In genomic region chr17:15497882-15498752, GRCm38 (mm10) we compare ENCODE assay signal across 8 mouse cellular contexts. TPM values are rescaled to one million over a fixed set of nuclear protein-coding genes. Genes with fewer than 3 reads are reported as not detected.
DNase-seq lines count a peak whose midpoint lies in the region; ATAC-seq and TF ChIP-seq lines count a peak whose summit lies in the region.

No protein-coding gene starts in this region.

- peak; percentile 96 for DNase-seq in MEL (ENCODE audit: low read depth, low spot score)
- DNase-seq in cerebellum, adult 2 months, result peak; percentile 94
- DNase-seq in forebrain, postnatal 0 days, result peak; percentile 94
- DNase-seq in layer of hippocampus, adult 9-10 months (ENCODE audit: low spot score), result peak; percentile 83
- DNase-seq in ovary, postnatal 10 days (ENCODE audit: low spot score), result peak; percentile 86
- peak; percentile 91 to 93 for DNase-seq in thymus, postnatal 10 days (ENCODE audit: low spot score in 2 of 2)

- under 1% methylated on average over 50 of the region's 50 CpGs for WGBS in cerebellum, adult 2 months
- whole genome bisulfite sequencing in forebrain, postnatal 0 days, result 1% methylated on average over 50 of the region's 50 CpGs
- under 1% methylated on average over 50 of the region's 50 CpGs for WGBS in lung, embryonic 16.5 days

- peak overlapping the region; percentile 80 for H3K4me2 ChIP-seq in forebrain, postnatal 0 days (ENCODE audit: low read depth)
- H3K4me2 ChIP-seq in lung, embryonic 16.5 days (ENCODE audit: low read depth, low read length), result peak overlapping the region; percentile 74

- peak overlapping the region; percentile 63 to 87 for H3K4me3 ChIP-seq in MEL (ENCODE audit: control insufficient read depth in 1 of 2, insufficient read depth in 1 of 2, low read depth in 2 of 2, low read length in 2 of 2)
- H3K4me3 ChIP-seq in cerebellum, adult 2 months (replicated peaks; ENCODE audit: insufficient read depth, low read depth, low read length), result peak overlapping the region; percentile 85
- peak overlapping the region; percentile 82 for H3K4me3 ChIP-seq in forebrain, postnatal 0 days (ENCODE audit: low read depth, low read length)
- peak overlapping the region; percentile 78 for H3K4me3 ChIP-seq in lung, embryonic 16.5 days (ENCODE audit: low read length)

- no peak for TF ChIP-seq CTCF in MEL (IDR thresholded peaks at IDR 0.05 in 2 of 3, conservative IDR thresholded peaks at IDR 0.05 in 1 of 3; ENCODE audit: control insufficient read depth in 1 of 3, insufficient read depth in 1 of 3, low read depth in 2 of 3, low read length in 3 of 3, poor library complexity in 1 of 3, severe bottlenecking in 1 of 3)
- no peak for TF ChIP-seq CTCF in cerebellum, adult 2 months (IDR thresholded peaks at IDR 0.05; ENCODE audit: borderline replicate concordance, insufficient read depth, low read depth, low read length)
- peak; percentile 18; the same call in 1 of the 2 replicates for TF ChIP-seq CTCF in forebrain, postnatal 0 days (IDR thresholded peaks at IDR 0.05; ENCODE audit: low read depth)

- no peaks in the 10 kb centered on the region for H3K9me3 ChIP-seq in MEL (replicated peaks; ENCODE audit: insufficient read depth, low read length)
- H3K9me3 ChIP-seq in forebrain, postnatal 0 days (ENCODE audit: low read length), result no peaks in the 10 kb centered on the region
- H3K9me3 ChIP-seq in lung, embryonic 16.5 days (ENCODE audit: control insufficient read depth, low read length), result no peaks in the 10 kb centered on the region

- H3K36me3 ChIP-seq in MEL (ENCODE audit: control insufficient read depth in 1 of 2, insufficient read depth in 2 of 2, low read length in 2 of 2), result peaks cover 17 to 34% of the 10 kb centered on the region in 2 experiments
- peaks cover 16% of the 10 kb centered on the region for H3K36me3 ChIP-seq in forebrain, postnatal 0 days (ENCODE audit: insufficient read depth)
- peaks cover 7% of the 10 kb centered on the region; the same call in 1 of the 2 replicates for H3K36me3 ChIP-seq in lung, embryonic 16.5 days (ENCODE audit: control insufficient read depth, insufficient read depth, low read length)

- peaks cover 51% of the 10 kb centered on the region for H3K79me2 ChIP-seq in MEL (ENCODE audit: control insufficient read depth, insufficient read depth, low read length, poor library complexity)

- no peak for TF ChIP-seq EP300 in MEL (IDR thresholded peaks at IDR 0.05; ENCODE audit: low read depth in 1 of 2, low read length in 2 of 2)

- ATAC-seq in forebrain, postnatal 0 days, result peak; percentile 95
- peak; percentile 84 to 86 for ATAC-seq in hematopoietic stem cell, adult 5-6 weeks (replicated peaks in 1 of 2; ENCODE audit: insufficient read depth in 1 of 2, low FRiP score in 2 of 2, low TSS enrichment in 1 of 2, low read depth in 1 of 2, poor library complexity in 2 of 2, severe bottlenecking in 2 of 2)
- peak; percentile 94 for ATAC-seq in lung, embryonic 16.5 days (ENCODE audit: low read depth)

- peak in 1 of 2 experiments; percentile 90; a peak in 2 of 4 replicates for TF ChIP-seq POLR2A in MEL (IDR thresholded peaks at IDR 0.05; ENCODE audit: control insufficient read depth in 1 of 2, insufficient read depth in 1 of 2, low read depth in 1 of 2, low read length in 2 of 2, poor library complexity in 1 of 2)
- TF ChIP-seq POLR2A in cerebellum, adult 2 months (IDR thresholded peaks at IDR 0.05; ENCODE audit: borderline replicate concordance, insufficient read depth, low read length), result peak; percentile 68

- peaks cover 2 to 11% of the 10 kb centered on the region in 2 experiments; a peak in 3 of 4 replicates for H3K4me1 ChIP-seq in MEL (ENCODE audit: control insufficient read depth in 1 of 2, insufficient read depth in 2 of 2, low read length in 2 of 2)
- peaks cover 5% of the 10 kb centered on the region; the same call in 1 of the 2 replicates for H3K4me1 ChIP-seq in cerebellum, adult 2 months (ENCODE audit: control insufficient read depth, insufficient read depth, low read length)
- peaks cover 31% of the 10 kb centered on the region for H3K4me1 ChIP-seq in forebrain, postnatal 0 days (ENCODE audit: insufficient read depth)
- peaks cover 26% of the 10 kb centered on the region for H3K4me1 ChIP-seq in lung, embryonic 16.5 days (replicated peaks; ENCODE audit: control insufficient read depth, insufficient read depth, low read length)

- TF ChIP-seq RAD21 in MEL (IDR thresholded peaks at IDR 0.05; ENCODE audit: low read depth, low read length), result no peak

- H3K9ac ChIP-seq in MEL (ENCODE audit: control insufficient read depth, low read depth, low read length, poor library complexity, severe bottlenecking), result peak overlapping the region; percentile 88
- H3K9ac ChIP-seq in forebrain, postnatal 0 days, result peak overlapping the region; percentile 81
- H3K9ac ChIP-seq in lung, embryonic 16.5 days (ENCODE audit: low read length), result peak overlapping the region; percentile 86

- H3K27ac ChIP-seq in MEL (ENCODE audit: control insufficient read depth, low read depth, low read length), result peak overlapping the region; percentile 75
- peak overlapping the region; percentile 70 for H3K27ac ChIP-seq in cerebellum, adult 2 months (ENCODE audit: insufficient read depth, low read length)
- H3K27ac ChIP-seq in forebrain, postnatal 0 days (ENCODE audit: low read depth, low read length), result peak overlapping the region; percentile 95
- peak overlapping the region; percentile 94 for H3K27ac ChIP-seq in lung, embryonic 16.5 days (ENCODE audit: low read length)

- no peaks in the 10 kb centered on the region for H3K27me3 ChIP-seq in MEL (ENCODE audit: control insufficient read depth in 1 of 2, insufficient read depth in 2 of 2, low read length in 2 of 2)
- H3K27me3 ChIP-seq in cerebellum, adult 2 months (ENCODE audit: control insufficient read depth, insufficient read depth, low read length), result no peaks in the 10 kb centered on the region
- no peaks in the 10 kb centered on the region for H3K27me3 ChIP-seq in forebrain, postnatal 0 days (ENCODE audit: insufficient read depth, low read length)
- no peaks in the 10 kb centered on the region for H3K27me3 ChIP-seq in lung, embryonic 16.5 days (ENCODE audit: control insufficient read depth, insufficient read depth, low read depth, low read length)

TF ChIP-seq in MEL, 35 proteins besides CTCF, POLR2A, EP300 and RAD21 (continues in another document):
- TF ChIP-seq TAL1 (IDR thresholded peaks at IDR 0.05; ENCODE audit: low read length) (no peak), SIN3A (IDR thresholded peaks at IDR 0.05; ENCODE audit: low read length) (peak; percentile 91), E2F4 (IDR thresholded peaks at IDR 0.05; ENCODE audit: borderline replicate concordance, low read depth, low read length) (no peak), ZKSCAN1 (IDR thresholded peaks at IDR 0.05; ENCODE audit: low read depth, low read length) (no peak), ZC3H11A (IDR thresholded peaks at IDR 0.05; ENCODE audit: low read depth, low read length) (no peak), POLR2AphosphoS5 (IDR thresholded peaks at IDR 0.05; ENCODE audit: borderline replicate concordance, low read depth, low read length) (no peak), CHD2 (IDR thresholded peaks at IDR 0.05; ENCODE audit: low read length) (no peak), NRF1 (IDR thresholded peaks at IDR 0.05; ENCODE audit: insufficient read depth, low read depth, low read length, poor library complexity, severe bottlenecking) (peak; percentile 57), NELFE (IDR thresholded peaks at IDR 0.05; ENCODE audit: low read depth, low read length) (peak; percentile 83), HCFC1 (IDR thresholded peaks at IDR 0.05; ENCODE audit: low read depth, low read length) (peak; percentile 90), GATA1 (IDR thresholded peaks at IDR 0.05; ENCODE audit: low read depth, low read length) (no peak), ZMIZ1 (IDR thresholded peaks at IDR 0.05; ENCODE audit: low read depth, low read length) (peak; percentile 67; the same call in 1 of the 2 replicates), MYC (IDR thresholded peaks at IDR 0.05; ENCODE audit: low read depth, low read length) (peak; percentile 86; the same call in 1 of the 2 replicates), CHD1 (IDR thresholded peaks at IDR 0.05; ENCODE audit: low read depth, low read length) (peak; percentile 93), GABPA (IDR thresholded peaks at IDR 0.05; ENCODE audit: low read depth, low read length) (no peak), TBP (IDR thresholded peaks at IDR 0.05; ENCODE audit: low read depth, low read length) (peak; percentile 70), RCOR1 (IDR thresholded peaks at IDR 0.05; ENCODE audit: low read depth, low read length) (peak; percentile 17; the same call in 1 of the 2 replicates)

RNA-seq across cellular contexts. Expression of gene Psmb1, which starts 1.4 kb away (rescaled TPM):
- total RNA-seq in MEL (2012; rRNA removed), result 222 and 230 TPM in 2 replicates
- polyA plus RNA-seq in MEL (2012; ENCODE audit: insufficient read depth in 1 of 2, insufficient read length in 2 of 2, low read depth in 1 of 2, low replicate concordance in 2 of 2, missing spikeins in 1 of 2), result 100 to 1,000 TPM; 200 to 445 TPM
- polyA plus RNA-seq in cerebellum, adult 2 months (2012; rRNA removed), result 157 and 162 TPM in 2 replicates
- total RNA-seq in forebrain, postnatal 0 days (2014; rRNA removed), result 143 and 195 TPM in 2 replicates
- polyA plus RNA-seq in forebrain, postnatal 0 days (2015; fragmentation: Nextera tagmentation; extraction: Ambion mirVana), result 267 and 334 TPM in 2 replicates
- 118 and 200 TPM in 2 replicates for total RNA-seq in hematopoietic stem cell, adult 5-6 weeks (2017)
- polyA plus RNA-seq in lung, embryonic 16.5 days (2015; fragmentation: Nextera tagmentation; extraction: Ambion mirVana), result 250 and 259 TPM in 2 replicates

RNA-seq across cellular contexts. Expression of gene Tbp, which starts 1.6 kb away (rescaled TPM):
- 38.5 and 40.0 TPM in 2 replicates for total RNA-seq in MEL (2012; rRNA removed)
- polyA plus RNA-seq in MEL (2012; ENCODE audit: insufficient read depth in 1 of 2, insufficient read length in 2 of 2, low read depth in 1 of 2, low replicate concordance in 2 of 2, missing spikeins in 1 of 2), result 100 to 1,000 TPM in 1 of 2 experiments, 10 to 100 TPM in 1; 79.6 to 490 TPM
- 58.2 and 68.7 TPM in 2 replicates for polyA plus RNA-seq in cerebellum, adult 2 months (2012; rRNA removed)
- 49.3 and 53.0 TPM in 2 replicates for total RNA-seq in forebrain, postnatal 0 days (2014; rRNA removed)
- polyA plus RNA-seq in forebrain, postnatal 0 days (2015; fragmentation: Nextera tagmentation; extraction: Ambion mirVana), result 40.2 and 43.9 TPM in 2 replicates
- 63.6 and 76.7 TPM in 2 replicates for total RNA-seq in hematopoietic stem cell, adult 5-6 weeks (2017)
- 46.9 and 47.3 TPM in 2 replicates for polyA plus RNA-seq in lung, embryonic 16.5 days (2015; fragmentation: Nextera tagmentation; extraction: Ambion mirVana)

RNA-seq across cellular contexts. Expression of gene Pdcd2, which starts 29.0 kb away (rescaled TPM):
- total RNA-seq in MEL (2012; rRNA removed), result 106 and 109 TPM in 2 replicates
- polyA plus RNA-seq in MEL (2012; ENCODE audit: insufficient read depth in 1 of 2, insufficient read length in 2 of 2, low read depth in 1 of 2, low replicate concordance in 2 of 2, missing spikeins in 1 of 2), result 100 to 1,000 TPM in 1 of 2 experiments, not detected in 1; 110 TPM
- 26.3 and 28.1 TPM in 2 replicates for polyA plus RNA-seq in cerebellum, adult 2 months (2012; rRNA removed)
- 57.9 and 60.8 TPM in 2 replicates for total RNA-seq in forebrain, postnatal 0 days (2014; rRNA removed)
- 47.5 and 49.9 TPM in 2 replicates for polyA plus RNA-seq in forebrain, postnatal 0 days (2015; fragmentation: Nextera tagmentation; extraction: Ambion mirVana)
- 89.3 and 109 TPM in 2 replicates for total RNA-seq in hematopoietic stem cell, adult 5-6 weeks (2017)
- 29.6 and 33.6 TPM in 2 replicates for polyA plus RNA-seq in lung, embryonic 16.5 days (2015; fragmentation: Nextera tagmentation; extraction: Ambion mirVana)

Comparison
In these comparisons a context has a peak if more than half of its experiments do, and no peak if none do; other contexts are left out.
1. Peak in every context shown above with its lines: DNase-seq, ATAC-seq, H3K4me3 ChIP-seq and H3K27ac ChIP-seq.